Mouse (Mus musculus) heart, postnatal 14 days (tissue): ENCODE measurements around the gene Apol7e. TPM values are rescaled to one million over a fixed set of nuclear protein-coding genes. Genes with fewer than 3 reads are reported as not detected.
"Not testable (repeated sequence)": the region's sequence is repeated elsewhere in the genome, so short reads cannot be mapped to it uniquely, and the experiment has no call there.

Experiments
- DNase-seq, 2 experiments: peaks; one replicate each; pipeline ENCODE4 v3.0.0; 2021 to 2022
- intact Hi-C: fragments of 180-260 bp; cut with DNase I; formaldehyde crosslinking; loops from one replicate; pipeline ENCODE4 v1.15.1; 2025
- total RNA-seq, 2 experiments: library from RNA; stranded (reverse); gene quantifications; 2 replicates each; pipeline ENCODE4 v1.2.3; 2021

The Apol7e gene
- total RNA-seq, 2 experiments from 2014 or later = not detected

GRCm38 (mm10) chr15:77733903-77734302 is 35.2 kb downstream of the Apol7e start:
- DNase-seq, intact Hi-C loops: not testable (repeated sequence)

DNA sequence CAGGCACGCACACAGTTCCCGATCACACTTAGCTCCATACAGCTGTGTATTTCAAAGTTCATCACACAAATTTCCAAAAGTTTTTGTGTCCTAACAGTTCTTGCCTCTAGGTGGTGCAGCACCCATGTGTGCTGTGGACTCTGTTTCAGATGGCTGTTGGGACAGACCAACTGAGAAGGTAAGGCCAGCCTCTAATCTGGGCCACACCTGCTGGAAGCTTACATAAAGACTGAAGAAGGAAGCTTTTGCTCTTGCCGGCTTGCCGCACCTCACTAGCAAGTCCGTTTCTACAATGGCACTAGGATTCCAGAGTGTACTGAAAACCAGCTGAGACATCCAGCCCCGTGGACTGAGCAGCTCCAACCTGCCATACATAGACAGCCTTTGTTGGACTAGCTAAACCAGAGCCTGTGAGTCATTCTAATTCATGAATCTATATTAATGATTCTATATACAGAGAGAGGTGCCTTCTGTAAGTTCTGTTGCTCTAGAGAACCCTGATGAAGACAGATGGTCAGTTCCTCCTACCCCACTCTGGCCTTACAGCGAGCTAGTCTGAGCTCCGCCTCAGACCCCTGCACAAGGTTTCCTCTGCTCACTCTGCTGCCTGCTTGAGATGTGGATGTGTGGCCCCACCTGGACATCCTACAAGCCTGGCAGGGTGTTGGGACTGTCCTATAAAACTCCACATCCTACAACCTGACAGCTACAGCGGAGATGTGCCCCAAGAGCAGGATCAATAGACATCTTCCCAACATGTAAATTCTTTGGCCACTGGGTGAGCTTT is 42.0 kb downstream of the Apol7e start:
- intact Hi-C loops = no loop called here
- DNase-seq = no peak

GRCm38 (mm10) chr15:77741556-77741955 is 42.9 kb downstream of the Apol7e start:
- intact Hi-C loops, DNase-seq: not testable (repeated sequence)

DNA sequence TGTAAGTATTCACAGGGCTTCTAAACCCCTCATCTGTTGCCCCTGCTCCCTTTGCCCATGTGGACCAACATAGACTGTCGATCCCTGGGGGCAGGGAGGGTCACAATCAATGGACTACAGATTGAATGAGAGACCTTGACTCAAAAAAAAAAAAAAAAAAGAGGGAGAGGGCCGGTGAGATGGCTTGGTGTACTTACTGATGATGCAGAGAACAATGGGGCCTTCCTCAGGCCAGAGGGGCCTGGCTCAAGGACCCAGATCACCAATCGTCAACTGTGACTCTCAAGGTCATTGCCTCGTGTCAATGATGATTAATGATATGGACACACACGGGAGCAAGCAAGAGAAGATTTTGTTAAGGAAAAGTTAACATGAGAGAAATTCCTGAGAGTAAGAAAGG is 46.0 kb downstream of the Apol7e start:
- no peak for DNase-seq
- intact Hi-C loops = no loop called here

GRCm38 (mm10) chr15:77745081-77745480 is 46.4 kb downstream of the Apol7e start:
- intact Hi-C loops = no loop called here

DNA sequence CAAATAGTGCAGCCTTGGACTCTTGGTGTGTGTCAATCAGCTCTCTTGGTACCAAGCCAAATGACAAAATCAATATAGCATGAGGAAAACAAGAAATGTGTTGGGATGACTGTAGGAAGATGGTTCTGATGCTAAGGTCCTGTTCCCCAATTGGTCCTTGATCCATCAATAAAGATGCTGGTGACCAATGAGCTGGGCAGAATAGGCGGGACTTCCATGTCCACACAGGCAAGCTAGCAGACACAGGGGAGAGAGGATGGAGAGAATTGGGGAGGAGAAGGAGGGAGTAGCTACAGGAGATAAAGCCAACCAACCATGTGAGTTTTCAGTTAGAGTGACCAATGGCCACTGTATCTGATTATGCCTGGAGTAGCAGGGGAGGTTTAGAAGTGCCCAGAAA is 47.7 kb downstream of the Apol7e start:
- no peak for DNase-seq
- intact Hi-C loops = no loop called here

More at GRCm38 (mm10) chr15:77745081-77745480, 46.4 kb downstream of the Apol7e start:
- DNase-seq = no peak

DNA sequence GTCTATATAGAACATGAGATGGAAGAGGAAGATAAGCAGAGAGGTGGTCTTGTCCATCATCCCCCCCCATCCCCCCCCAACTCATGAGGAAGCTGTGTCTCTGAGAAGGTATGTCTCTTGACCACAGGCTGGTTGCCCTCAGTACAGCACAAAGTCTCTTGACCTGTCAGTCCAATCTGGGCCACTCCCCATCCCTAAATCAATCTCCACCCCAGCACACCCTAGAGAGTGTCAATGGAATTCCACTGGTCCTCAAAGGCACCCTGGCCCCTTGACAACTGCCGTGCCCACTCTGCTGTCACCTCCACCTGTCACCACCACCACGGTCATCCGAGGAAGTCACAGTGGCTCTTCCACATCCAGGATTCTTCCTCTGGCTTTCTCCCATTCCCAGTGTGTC is 49.8 kb downstream of the Apol7e start:
- no peak for DNase-seq
- intact Hi-C loops = no loop called here

DNA sequence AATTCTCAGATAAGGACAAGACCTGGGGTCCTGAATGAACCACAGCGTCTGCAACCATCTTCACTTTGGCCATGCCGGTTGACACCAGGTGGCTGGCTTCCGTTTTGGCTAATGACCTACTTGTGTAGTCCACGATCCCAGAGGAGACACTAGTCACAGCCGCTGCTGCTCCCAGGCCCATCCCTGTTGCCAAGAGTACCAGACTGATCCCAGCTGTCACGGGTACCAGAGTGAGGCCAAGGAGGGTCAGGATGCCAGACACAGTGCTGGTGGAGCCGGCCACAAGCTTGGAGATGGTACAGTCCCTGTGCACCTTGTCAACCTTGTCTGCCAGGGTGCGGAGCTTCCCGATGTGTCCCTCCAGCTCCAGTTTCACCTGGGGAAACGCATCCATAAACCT is 51.1 kb downstream of the Apol7e start:
- intact Hi-C loops = no loop called here
- peak in 1 of 2 experiments; percentile 45 for DNase-seq

DNA sequence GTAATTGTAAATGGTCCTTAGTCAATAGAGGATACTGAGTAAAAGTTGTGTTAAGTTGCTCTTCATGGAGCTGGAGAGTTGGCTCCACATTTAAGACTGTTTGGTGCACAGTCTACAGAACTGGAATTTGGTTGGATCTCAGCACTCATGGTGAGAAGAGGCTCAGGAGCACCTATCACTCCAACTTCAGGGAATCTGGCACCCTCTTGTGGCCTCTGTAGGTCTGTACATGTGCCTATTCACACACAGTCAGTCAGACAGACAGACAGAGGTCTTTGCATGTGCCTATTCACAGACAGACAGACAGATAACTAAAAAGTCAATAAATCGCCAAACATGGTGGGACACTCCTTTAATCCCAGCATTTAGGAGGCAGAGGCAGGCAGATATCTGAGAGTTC is 51.8 kb downstream of the Apol7e start:
- DNase-seq = peak; percentile 45 to 60
- intact Hi-C loops = no loop called here

DNA sequence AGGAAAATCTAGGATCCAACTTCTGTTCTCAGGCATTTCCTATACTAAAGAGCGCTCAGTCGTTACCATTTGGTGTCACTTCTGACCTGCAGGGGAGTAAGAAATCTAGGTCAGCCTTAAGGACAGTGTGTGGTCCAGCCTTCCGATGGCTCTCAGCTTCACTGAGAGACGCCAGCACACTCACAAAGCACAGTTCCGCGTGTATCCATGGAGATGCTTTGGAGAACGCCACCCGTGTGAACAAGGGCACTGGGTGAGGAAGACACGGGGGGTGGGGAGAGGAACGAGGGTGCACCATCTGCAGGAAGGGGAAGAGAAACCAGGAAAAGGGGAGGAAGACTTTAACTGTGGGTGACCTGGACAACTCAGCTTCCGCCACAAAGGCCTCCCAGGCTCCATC is 53.8 kb downstream of the Apol7e start:
- DNase-seq = no peak
- intact Hi-C loops = no loop called here

DNA sequence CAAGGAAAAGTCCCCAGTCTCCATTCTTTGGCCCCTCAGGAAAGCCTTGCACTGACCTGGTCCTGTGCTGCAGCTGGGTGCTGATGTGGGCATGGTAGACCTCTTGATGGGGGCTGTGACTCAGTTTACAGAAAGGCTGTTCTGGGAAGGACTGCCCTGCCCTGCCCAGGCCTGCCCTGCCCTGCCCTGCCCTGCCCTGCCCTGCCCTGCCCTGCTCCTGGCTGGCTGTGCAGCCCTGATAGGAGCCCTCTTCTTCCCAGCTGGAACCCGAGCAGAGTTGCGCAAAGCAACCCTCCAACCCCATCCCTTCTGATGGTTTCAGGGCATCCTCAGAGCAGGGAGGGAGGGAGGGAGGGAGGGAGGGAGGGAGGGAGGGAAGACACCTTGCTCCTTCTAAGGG is 56.5 kb downstream of the Apol7e start:
- intact Hi-C loops = no loop called here
- DNase-seq = no peak

GRCm38 (mm10) chr15:77756081-77756480 is 57.4 kb downstream of the Apol7e start:
- no peak for DNase-seq
- intact Hi-C loops = no loop called here

DNA sequence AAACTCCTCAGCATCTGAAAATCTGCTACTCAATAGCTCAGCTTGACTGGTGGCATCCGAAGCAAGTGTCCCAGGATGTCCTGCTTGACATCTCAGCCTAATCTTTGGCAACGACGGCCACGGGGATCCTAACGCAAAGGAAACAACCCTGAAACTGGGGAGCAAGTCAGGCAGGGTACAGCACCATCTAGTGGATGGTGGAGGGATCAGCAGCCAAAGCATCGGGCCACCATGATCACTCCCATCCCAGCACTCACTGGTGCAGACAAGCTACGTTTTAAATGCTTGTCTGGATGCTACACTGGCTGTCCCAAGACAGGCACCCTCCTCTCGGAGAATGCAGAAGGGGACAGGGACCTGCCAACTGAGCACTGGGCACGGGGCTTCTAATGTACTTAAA is 58.2 kb downstream of the Apol7e start, which contains the start of gene Apol8:
TSS of gene Apol8 (minus strand) at position 156 of the 400 bp plus-strand sequence.
- intact Hi-C loops = no loop called here

GRCm38 (mm10) chr15:77757586-77758226 is 59.0 kb downstream of the Apol7e start:
- no peak for DNase-seq
- intact Hi-C loops = no loop called here

More for the DNA sequence above, 58.2 kb downstream of the Apol7e start, which contains the start of gene Apol8:
- DNase-seq = peak; percentile 36 to 65

DNA sequence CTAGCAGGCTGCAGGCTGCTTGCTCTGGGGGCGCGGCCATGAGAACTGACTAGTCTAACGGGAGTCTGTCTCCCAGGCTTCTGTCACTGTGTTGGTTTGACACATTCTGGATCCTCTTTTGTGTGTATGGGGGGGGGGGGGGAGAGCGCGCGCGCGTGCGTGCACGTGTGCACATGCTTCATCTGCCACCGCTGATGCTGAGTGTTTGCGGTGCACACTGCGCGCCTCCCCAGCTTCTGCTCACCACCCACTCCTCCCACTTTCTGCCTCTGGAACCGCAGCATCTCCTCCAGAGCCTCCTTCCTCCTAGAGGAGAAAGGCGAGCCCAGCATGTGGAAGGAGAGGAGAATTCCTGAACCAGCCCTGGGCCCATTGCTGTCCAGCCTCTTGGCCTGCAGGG is 61.4 kb downstream of the Apol7e start:
- no peak for DNase-seq
- intact Hi-C loops = no loop called here

GRCm38 (mm10) chr15:77761083-77761482 is 62.4 kb downstream of the Apol7e start:
- intact Hi-C loops = no loop called here
- no peak for DNase-seq

DNA sequence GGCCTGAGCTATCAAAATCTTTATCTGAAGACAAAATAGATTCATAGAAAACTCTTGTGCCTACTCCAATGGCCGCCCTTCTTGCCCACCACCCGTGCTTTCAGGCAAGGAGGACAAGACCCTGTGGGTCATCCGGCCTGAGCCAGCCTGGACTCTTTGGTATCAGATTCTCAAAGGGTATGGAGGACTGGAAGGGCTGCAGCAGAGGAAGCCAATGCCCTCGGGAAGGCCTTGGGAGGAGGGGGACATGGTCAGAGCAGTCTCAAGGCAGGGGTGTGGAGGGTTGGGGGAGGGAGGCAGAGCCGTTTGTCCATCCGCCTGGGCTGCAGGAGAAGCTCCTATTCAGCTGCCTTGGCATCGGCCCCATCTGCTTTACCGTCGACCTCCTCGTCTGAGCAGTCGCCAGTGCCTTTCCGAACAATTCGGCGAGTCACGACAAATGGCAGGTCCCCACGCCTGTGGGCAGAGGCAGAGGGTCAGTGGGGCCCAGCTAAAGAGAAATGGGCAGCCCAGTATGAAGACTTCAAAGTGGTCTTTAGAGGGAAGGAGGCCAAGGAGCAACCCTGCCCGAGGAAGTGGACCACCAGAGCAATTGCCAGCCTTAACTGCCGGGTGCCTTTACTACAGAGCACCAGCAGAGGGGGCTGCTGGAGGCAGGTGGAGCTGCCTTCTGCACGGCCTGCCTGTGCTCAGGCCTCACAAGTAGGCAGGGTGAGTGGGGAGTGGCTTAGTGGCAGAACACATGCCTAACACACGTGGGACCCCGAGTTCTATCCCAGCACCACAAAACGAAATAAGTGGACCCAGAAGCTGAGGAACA is 63.1 kb downstream of the Apol7e start:
- intact Hi-C loops = no loop called here
- DNase-seq = peak in 1 of 2 experiments; percentile 59

GRCm38 (mm10) chr15:77763050-77763449 is 64.4 kb downstream of the Apol7e start:
- no peak for DNase-seq
- intact Hi-C loops = no loop called here

- DNase-seq = peak in 1 of 2 experiments; percentile 35
- intact Hi-C loops = no loop called here
Observed at GRCm38 (mm10) chr15:77763702-77764101, 65.0 kb downstream of the Apol7e start.

GRCm38 (mm10) chr15:77764391-77765006 is 65.8 kb downstream of the Apol7e start:
- intact Hi-C loops = no loop called here
- DNase-seq = peak; percentile 76 to 79
